Mouse (Mus musculus) bone marrow, adult 2 months (tissue): ENCODE measurements around the gene Manba.

Experiments
- CTCF ChIP-seq: fragments of 200-500 bp; IDR thresholded peaks from 2 replicates; pipeline ENCODE4 v1.5.1; 2011; ENCODE audit warnings: low read length, control low read depth; ENCODE audit not compliant: control insufficient read depth, insufficient read depth
- POLR2A ChIP-seq: fragments of 200-500 bp; IDR thresholded peaks from 2 replicates; pipeline ENCODE4 v1.6.1; 2011; ENCODE audit warnings: low read depth, mild to moderate bottlenecking, control low read depth, low read length, borderline replicate concordance; ENCODE audit not compliant: control insufficient read depth

GRCm38 (mm10) chr3:135562036-135562435 is 76.6 kb downstream of the Manba start:
- TF ChIP-seq POLR2A, result no peak
- TF ChIP-seq CTCF, result no peak
